Mouse (Mus musculus): ENCODE measurements around the gene Kcnn4.

Gene Kcnn4

DNA sequence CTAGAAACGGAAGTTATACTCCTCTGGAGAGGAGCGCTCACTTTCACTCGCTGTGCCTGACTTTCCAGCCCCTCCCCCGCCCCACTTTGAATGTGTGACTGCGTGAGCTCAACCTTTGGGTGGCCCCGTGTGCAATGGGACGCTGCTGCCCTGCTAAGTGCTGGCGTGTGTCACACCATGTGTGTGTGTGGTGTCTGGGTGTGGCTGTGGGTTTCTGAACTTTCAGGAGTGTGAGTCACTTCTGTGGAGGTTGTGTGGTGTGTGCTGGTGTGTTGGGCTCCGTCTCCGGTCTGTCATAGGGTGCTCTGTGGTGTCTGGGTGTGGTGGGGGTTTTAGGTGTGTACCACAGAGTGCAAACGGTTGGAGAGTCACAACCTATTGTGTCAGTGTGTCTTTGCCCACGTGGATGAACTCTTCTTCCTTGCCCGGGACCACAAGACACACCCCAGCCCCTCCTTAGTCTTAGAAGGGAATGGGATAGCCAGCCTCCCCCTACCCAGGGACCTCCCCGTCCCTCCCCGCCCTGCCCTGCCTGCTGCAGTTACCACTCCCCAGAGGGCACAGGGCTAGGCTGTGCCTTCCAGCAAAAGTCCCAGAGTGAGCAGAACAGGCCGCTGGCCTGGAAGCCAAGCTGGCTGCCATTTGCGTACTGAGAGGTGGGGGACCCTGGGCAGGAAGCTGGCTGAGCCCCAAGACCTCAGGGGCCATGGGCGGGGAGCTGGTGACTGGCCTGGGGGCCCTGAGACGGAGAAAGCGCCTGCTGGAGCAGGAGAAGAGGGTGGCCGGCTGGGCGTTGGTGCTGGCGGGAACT is at the start of gene Kcnn4:
TSS of gene Kcnn4 (plus strand) at position 533 of the 811 bp plus-strand sequence.
- no peak for DNase-seq (ENCODE audit: low read depth, low spot score)

GRCm38 (mm10) chr7:24322593-24322992 is 47.5 kb upstream of the Kcnn4 start:
- DNase-seq (ENCODE audit: low read depth, low spot score), result no peak

- peak; percentile 23 for DNase-seq (ENCODE audit: low read depth, low spot score)
Observed at GRCm38 (mm10) chr7:24325197-24325596, 44.9 kb upstream of the Kcnn4 start.

- peak; percentile 73 for DNase-seq (ENCODE audit: low read depth, low spot score)
Observed at GRCm38 (mm10) chr7:24325675-24326128, 44.4 kb upstream of the Kcnn4 start.

- DNase-seq (ENCODE audit: low read depth, low spot score), result peak; percentile 73
Observed at GRCm38 (mm10) chr7:24326273-24327135, 43.6 kb upstream of the Kcnn4 start.

GRCm38 (mm10) chr7:24327281-24327975 is 42.6 kb upstream of the Kcnn4 start:
- DNase-seq (ENCODE audit: low read depth, low spot score), result peak; percentile 6

GRCm38 (mm10) chr7:24333304-24333986 is 36.6 kb upstream of the Kcnn4 start, which contains the start of gene Tescl:
TSS of gene Tescl (minus strand) at chr7:24333936.
- no peak for DNase-seq (ENCODE audit: low read depth, low spot score)

DNA sequence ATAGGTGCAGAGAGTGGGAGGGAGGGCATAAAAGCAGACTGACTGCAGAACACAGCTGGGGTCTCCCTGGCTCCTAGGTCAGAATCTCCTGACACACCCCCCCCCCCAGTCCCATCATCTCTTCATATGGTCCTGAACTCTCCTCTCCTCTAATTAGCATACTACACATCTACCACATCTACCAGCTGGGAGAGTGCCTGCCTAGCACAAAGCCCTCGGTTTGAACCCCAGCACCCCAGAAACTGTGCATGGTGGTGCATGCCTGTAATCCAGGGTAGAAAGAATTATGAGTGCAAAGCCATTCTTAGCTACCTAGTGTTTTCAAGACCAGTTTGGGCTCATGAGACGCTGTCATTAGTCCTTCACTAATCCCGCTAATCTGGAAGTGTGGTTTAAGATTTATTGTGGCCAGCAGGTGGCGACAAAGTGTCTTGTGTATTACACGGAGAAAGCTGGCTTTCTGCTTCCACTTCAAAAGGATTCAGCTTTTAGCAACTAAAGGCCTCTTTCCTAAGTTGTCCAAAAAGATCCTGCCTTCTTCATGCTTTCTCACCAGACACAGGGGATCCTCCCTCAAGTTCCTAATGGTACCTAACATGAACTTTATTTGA is 34.3 kb upstream of the Kcnn4 start:
- peak; percentile 83 for DNase-seq (ENCODE audit: low read depth, low spot score)

DNA sequence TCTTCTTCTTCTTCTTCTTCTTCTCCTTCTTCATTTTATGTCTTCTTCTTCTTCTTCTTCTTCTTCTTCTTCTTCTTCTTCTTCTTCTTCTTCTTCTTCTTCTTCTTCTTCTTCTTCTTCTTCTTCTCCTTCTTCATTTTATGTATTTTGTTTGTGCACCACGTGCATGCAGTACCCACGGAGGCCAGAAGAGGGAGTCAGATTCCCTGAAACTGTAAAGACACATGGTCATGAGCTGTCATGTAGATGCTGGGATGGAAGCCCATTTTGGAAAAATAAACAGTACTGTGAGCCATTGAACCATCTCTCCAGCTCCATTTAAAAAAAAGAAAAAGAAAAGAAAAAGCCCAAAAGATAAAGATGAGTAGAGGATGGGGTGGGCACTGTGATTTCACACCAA is 31.8 kb upstream of the Kcnn4 start:
- DNase-seq (ENCODE audit: low read depth, low spot score), result no peak

DNA sequence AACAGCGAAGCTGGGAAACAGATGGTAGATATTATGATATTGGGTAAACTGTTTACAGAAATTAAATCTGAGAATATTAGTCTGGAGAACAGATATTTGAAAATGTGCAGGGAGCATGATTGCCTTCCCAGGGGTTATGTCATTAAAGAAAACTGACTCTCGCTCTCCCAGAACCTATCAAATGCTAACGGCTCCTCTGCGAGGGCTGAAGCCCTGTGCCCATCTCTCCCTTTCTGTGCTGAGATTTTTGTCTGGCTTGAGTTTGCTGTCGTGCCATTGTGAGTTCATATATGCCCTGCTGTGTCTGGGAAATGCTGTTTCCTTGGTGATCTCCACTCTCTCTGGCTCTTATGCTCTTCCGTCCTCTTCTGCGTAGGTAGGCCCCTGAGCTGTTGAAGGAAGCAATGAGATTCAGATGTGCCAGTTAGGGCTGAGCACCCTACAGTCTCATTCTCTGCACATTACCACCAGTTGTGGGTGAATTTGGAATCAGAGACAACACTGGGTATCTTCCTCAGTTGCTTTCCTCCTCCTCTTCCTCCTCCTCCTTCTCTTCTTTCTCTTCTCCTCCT is 26.3 kb upstream of the Kcnn4 start:
- DNase-seq (ENCODE audit: low read depth, low spot score), result peak; percentile 72

DNA sequence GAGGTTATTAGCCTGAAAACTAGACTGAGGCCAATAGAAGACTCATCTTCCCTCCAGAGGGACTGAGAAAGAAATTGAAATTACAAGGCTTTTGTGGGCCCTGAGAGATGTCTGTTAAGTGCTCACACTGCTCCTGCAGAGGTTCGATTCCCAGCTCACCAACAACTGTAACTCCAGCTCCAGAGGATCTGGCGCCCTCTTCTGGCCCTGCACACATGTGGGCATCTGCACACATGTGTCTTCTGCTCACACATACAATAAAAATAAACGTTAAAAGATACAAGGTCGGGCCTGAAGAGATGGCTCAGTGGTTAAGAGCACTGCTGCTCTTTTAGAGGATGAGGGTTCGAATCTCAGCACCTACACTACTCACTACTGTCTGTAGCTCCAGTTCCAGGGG is 23.6 kb upstream of the Kcnn4 start:
- no peak for DNase-seq (ENCODE audit: low read depth, low spot score)

DNA sequence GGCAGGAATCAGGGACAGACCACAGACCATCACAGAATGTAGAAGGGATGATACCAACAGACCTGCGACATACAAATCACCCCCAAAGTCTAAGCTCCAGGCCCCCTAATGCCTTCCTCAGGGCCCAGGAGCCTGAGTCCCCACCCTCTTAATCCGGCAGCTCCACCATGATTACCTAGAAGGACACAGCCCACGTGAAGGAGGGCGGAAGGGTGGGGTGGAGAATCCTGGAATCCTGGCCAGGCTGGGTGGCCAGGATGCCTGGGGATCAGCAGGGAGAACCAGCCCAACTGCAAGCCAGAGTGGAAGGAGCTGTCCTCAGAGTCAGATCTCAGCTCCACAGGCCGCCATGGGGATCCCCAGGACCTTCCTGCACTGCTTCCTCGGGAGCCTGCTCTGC is 21.2 kb upstream of the Kcnn4 start, which contains the start of gene Lypd5:
TSS of gene Lypd5 (plus strand) at position 301 of the 400 bp plus-strand sequence.
- DNase-seq (ENCODE audit: low read depth, low spot score), result no peak

DNA sequence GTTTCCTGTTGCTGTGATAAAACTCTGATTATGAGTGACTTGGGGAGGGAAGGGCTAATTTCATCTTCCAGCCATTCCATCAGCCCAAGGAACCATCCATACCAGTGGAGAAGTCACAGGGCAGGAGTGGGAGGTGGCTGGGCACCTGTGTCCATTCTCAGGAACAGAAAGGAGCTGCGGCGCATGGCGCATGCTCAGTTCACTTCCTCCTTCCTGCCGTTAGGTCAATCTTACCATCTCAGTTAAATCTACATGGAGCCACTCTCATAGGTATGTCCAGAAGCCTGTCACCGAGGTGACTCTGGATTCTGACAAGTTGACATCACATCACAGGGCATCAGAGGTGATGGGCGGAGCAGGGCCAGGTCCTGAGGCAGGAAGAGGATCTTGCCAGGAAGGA is 14.4 kb upstream of the Kcnn4 start:
- no peak for DNase-seq (ENCODE audit: low read depth, low spot score)

- no peak for DNase-seq (ENCODE audit: low read depth, low spot score)
Observed at GRCm38 (mm10) chr7:24356081-24356480, 14.0 kb upstream of the Kcnn4 start.

DNA sequence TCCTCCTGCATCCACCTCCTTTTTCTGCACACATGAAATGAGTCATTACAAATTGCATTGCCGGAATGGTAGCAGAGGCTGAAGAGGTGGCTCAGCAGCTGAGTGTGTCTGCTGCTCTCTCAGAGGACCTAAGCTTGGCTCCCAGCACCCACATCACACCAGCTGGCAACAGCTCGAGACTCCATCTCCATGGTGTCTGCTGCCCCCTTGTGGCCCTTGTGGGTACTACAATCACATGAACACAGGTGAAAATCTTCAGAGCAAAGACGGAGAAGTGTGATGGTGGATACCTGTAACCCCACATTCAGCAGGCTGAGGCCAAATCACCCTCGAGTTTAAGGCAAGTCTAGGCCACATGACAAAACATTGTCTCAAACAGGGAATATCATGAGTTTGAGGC is 12.2 kb upstream of the Kcnn4 start:
- no peak for DNase-seq (ENCODE audit: low read depth, low spot score)

DNA sequence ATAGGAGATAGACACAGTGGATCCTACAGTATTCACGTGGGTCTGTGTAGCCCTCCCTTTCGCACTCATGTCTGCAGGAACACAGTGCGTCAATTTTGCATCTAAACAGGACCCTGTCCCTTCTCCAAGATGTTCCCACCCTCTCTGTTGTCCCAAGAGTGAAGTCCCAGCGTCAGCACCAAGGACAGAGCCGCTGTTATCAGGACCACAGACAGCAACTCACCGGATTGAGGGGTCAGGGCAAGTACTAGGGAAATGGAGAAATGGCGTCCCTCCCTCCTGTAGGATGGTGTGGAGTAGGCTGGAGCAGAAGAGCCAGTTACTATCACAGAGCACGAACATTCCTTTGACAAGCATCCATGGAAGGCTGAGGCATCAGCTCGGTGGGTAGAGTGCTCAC is 10.8 kb upstream of the Kcnn4 start:
- no peak for DNase-seq (ENCODE audit: low read depth, low spot score)

DNA sequence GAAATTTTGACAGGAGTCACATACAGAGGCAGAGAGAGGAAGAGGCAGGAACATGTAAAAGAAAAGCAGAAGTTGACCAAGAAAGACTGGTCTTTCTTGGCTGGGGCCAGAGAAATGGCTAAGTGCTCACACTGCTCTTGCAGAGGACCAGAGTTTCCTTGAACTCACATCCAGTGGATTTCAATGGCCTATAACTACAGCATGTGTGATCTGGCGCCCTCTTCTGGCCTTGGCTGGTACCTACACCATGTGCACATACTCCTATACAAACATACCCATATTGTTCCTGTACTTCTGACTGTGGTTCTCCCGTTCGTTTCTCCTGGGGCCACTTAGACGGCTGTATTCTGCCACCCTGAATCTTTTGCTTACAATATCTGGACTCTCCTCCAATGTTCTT is 9.1 kb upstream of the Kcnn4 start:
- no peak for DNase-seq (ENCODE audit: low read depth, low spot score)

GRCm38 (mm10) chr7:24363228-24363627 is 6.8 kb upstream of the Kcnn4 start:
- peak; percentile 53 for DNase-seq (ENCODE audit: low read depth, low spot score)

DNA sequence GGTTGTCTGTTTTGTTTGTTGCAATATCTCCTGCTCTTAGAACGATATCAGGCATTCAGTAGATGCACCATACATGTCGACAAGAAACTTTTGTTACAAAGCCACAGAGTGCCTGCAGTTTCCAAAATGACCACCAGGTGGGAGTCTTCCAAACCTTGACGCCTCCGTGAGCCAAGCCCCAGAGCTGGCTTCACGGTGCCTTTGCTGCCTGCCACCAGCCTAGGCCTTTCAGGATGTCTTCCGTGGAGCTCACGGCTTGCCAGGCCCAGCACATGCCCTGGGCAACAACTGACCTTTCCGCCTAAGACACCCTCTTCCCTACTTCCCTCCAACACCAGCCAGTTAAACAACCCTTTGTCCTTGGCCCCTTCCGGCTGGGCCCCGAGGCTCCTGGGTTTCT is 5.2 kb upstream of the Kcnn4 start:
- peak; percentile 90 for DNase-seq (ENCODE audit: low read depth, low spot score)

DNA sequence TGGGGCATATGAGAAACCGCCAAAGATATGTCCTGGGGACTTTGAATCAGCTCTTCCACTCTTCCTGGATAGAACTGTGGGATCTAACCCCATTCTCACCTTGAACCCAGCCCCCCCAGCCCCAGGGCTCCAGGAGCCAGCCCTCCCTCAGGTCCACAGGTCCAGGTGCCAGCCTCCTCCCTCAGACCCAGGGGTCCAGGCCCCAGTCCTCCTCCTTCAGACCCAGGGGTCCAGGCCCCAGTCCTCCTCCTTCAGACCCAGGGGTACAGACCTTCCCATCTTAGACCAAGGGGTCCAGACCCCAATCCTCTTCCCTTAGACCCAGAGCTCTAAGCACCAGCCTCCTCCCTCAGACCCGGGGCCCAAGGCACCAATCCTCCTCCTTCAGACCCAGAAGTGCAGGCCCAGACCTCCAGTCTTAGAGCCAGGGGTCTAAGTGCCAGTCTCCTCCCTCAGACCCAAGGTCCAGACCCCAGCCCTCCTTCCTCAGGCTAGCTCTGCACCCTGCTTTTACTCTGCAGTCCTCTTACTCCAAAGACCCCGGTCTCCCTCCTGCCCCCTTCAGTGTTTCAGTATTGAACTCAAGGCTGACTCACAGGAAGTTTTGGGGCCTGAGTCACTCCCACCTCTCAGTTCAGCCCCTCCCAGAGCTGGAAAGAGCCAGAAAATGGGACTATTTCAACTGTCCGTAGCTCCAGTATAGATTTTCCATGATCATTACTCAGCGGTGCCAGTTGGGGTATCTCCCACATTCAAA is 4.6 kb upstream of the Kcnn4 start:
- no peak for DNase-seq (ENCODE audit: low read depth, low spot score)
